Mouse (Mus musculus) kidney, postnatal 0 days (tissue): ENCODE data around the gene Lsm2. TPM values are rescaled to one million over a fixed set of nuclear protein-coding genes. Genes with fewer than 3 reads are reported as not detected.
"Not testable (repeated sequence)": the region's sequence is repeated elsewhere in the genome, so short reads cannot be mapped to it uniquely, and the experiment has no call there.

ENCODE experiments used
- ATAC-seq: fragments of 200-750 bp; cut with Nextera tagmentation; replicated peaks from 2 replicates; pipeline ENCODE4 v1.8.0; 2017; ENCODE audit warnings: low read depth, moderate number of reproducible peaks, moderate TSS enrichment, moderate library complexity; ENCODE audit not compliant: low FRiP score
- DNase-seq: peaks from one replicate; pipeline ENCODE4 v3.0.0-alpha.2; 2016; ENCODE audit warnings: low spot score
- H3K27ac ChIP-seq: fragments of 300-500 bp; sonication (generic); 2 replicates; pipeline ENCODE4 v1.5.1; 2014; ENCODE audit warnings: mild to moderate bottlenecking
- H3K27me3 ChIP-seq: fragments of 300-500 bp; sonication (generic); 2 replicates; pipeline ENCODE4 v1.6.1; 2014; ENCODE audit warnings: low read length, mixed read lengths; ENCODE audit not compliant: insufficient read depth
- H3K36me3 ChIP-seq: fragments of 300-500 bp; sonication (generic); 2 replicates; pipeline ENCODE4 v1.6.1; 2014; ENCODE audit warnings: low read length, mixed read lengths; ENCODE audit not compliant: insufficient read depth
- H3K4me1 ChIP-seq: fragments of 300-500 bp; sonication (generic); replicated peaks from 2 replicates; pipeline ENCODE4 v1.6.1; 2014; ENCODE audit warnings: antibody characterized with exemption, low read length, mixed read lengths; ENCODE audit not compliant: insufficient read depth
- H3K4me2 ChIP-seq: fragments of 300-500 bp; sonication (generic); 2 replicates; pipeline ENCODE4 v1.6.1; 2014; ENCODE audit warnings: mild to moderate bottlenecking, low read length, moderate library complexity, mixed read lengths
- H3K4me3 ChIP-seq: fragments of 300-500 bp; sonication (generic); replicated peaks from 2 replicates; pipeline ENCODE4 v1.5.1; 2014; ENCODE audit warnings: low read depth, low read length
- H3K9ac ChIP-seq: fragments of 300-500 bp; sonication (generic); 2 replicates; pipeline ENCODE4 v1.6.1; 2014; ENCODE audit warnings: low read depth, low read length
- H3K9me3 ChIP-seq: fragments of 300-500 bp; sonication (generic); replicated peaks from 2 replicates; pipeline ENCODE4 v1.6.1; 2016; ENCODE audit warnings: low read length, inconsistent platforms, mixed read lengths
- CTCF ChIP-seq: IDR thresholded peaks from 2 replicates; pipeline ENCODE4 v1.5.1; 2016; ENCODE audit warnings: antibody characterized with exemption, low read depth, mild to moderate bottlenecking, moderate library complexity
- WGBS: fragments of 180-500 bp; shearing (Covaris S2); extraction: QIAGEN DNeasy Blood & Tissue Kit; methylation state at CpG from one replicate; pipeline ENCODE4 v1.1.7; 2014; 5-methylcytosine and 5-hydroxymethylcytosine counted together
- polyA plus RNA-seq: library from polyadenylated mRNA; unstranded; fragments of >200 nt; fragmentation: Nextera tagmentation; extraction: Ambion mirVana; gene quantifications from 2 replicates; pipeline ENCODE4 v1.2.1, GENCODE M21; 2015

The Lsm2 gene
- polyA plus RNA-seq, 1 experiment from 2014 or later, result 133 TPM

GRCm38 (mm10) chr17:35002153-35002865 is 20.6 kb downstream of the Lsm2 start:
- Histone ChIP-seq H3K9me3 (no peaks in the 10 kb centered on the region), H3K4me1 (peaks cover 14% of the 10 kb centered on the region), H3K36me3 (peaks cover 23% of the 10 kb centered on the region), H3K27ac (peak overlapping the region; percentile 98), H3K4me3 (peak overlapping the region; percentile 78), H3K27me3 (no peaks in the 10 kb centered on the region), H3K4me2 (peak overlapping the region; percentile 100), H3K9ac (peak overlapping the region; percentile 85)
- DNase-seq, result peak; percentile 52
- WGBS, result 4% methylated on average over 12 of the region's 12 CpGs
- TF ChIP-seq CTCF, result no peak
- ATAC-seq, result no peak

DNA sequence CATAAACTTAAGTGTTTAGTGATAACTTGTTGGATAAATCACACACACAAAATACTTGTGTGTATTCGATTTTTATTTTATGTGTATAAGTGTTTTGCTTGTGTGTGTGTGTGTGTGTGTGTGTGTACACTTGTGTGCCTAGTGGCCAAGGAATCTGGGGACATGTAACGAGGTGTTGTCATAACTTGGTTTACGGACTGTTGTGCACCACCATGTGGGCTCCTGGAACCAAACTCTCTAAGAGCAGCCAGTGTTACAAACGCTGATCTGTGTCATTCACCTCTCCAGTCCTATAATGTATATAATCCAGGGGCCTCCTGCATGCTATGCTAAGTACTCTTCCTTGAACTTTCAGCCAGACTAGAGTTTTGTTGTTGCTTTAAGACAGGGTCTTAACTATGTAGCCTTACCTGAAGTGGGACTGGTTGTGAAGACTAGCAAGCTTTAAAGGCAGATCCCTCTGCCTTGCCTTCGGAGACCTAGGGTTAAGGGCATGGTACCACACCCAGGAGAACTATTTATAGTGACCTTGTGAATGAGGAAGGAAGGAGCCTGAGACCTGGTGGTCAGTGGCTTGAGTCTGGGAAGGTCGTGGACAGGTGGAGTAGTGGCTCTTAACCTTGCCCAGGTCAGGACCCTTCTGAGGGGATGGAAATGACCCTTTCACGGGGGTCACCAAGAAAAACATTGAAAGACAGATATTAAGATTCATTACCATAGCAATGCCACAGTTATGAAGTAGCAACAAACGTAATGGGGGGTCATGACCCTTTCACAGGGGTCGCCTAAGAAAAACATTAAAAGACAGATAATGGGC is 21.6 kb downstream of the Lsm2 start:
- Histone ChIP-seq H3K27me3 (no peaks in the 10 kb centered on the region), H3K4me1 (peaks cover 14% of the 10 kb centered on the region), H3K36me3 (peaks cover 31% of the 10 kb centered on the region), H3K9me3 (no peaks in the 10 kb centered on the region), H3K9ac (0 out of 2 replicates have a peak overlapping the region, but pooled peaks have one; percentile 8), H3K27ac (0 out of 2 replicates have a peak overlapping the region, but pooled peaks have one; percentile 19), H3K4me2 (peak overlapping the region; percentile 100; the same call in 1 of the 2 replicates), H3K4me3 (no peak overlapping the region)
- 47% methylated on average over 9 of the region's 9 CpGs for WGBS
- no peak for TF ChIP-seq CTCF
- DNase-seq (no peak), ATAC-seq (no peak)

DNA sequence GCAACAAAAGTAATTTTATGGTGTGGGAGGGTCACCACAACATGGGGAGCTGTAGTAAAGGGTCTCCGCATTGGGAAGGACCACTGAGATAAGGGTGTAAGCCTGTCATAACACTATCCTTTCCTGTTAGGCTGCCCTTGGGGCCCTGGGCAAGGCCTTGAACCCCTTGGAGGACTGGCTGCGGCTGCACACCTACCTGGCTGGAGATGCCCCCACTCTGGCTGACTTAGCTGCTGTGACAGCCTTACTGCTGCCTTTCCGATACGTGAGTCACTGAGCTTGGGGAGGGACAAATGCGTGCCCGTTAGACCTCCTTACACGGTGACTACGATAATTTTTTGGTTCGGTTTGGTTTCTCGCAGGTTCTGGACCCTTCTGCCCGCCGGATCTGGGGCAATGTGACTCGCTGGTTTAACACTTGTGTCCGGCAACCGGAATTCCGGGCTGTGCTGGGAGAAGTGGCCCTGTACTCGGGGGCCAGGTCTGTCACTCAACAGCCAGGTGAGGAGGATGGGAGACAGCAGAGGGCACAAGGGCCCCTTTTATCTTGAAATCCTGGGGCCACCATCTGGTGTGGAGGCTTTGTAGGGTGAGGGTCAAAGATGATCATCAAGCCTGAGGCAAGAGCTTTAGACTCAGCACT is 22.5 kb downstream of the Lsm2 start:
- H3K9ac ChIP-seq, result no peak overlapping the region
- H3K4me3 ChIP-seq, result no peak overlapping the region
- TF ChIP-seq CTCF, result no peak
- H3K9me3 ChIP-seq, result no peaks in the 10 kb centered on the region
- H3K27me3 ChIP-seq, result no peaks in the 10 kb centered on the region
- peaks cover 34% of the 10 kb centered on the region for H3K36me3 ChIP-seq
- no peak overlapping the region for H3K27ac ChIP-seq
- H3K4me2 ChIP-seq, result no peak overlapping the region
- ATAC-seq (no peak), DNase-seq (no peak)
- H3K4me1 ChIP-seq, result peaks cover 10% of the 10 kb centered on the region
- WGBS, result 95% methylated on average over 17 of the region's 17 CpGs

- Histone ChIP-seq H3K4me2 (no peak overlapping the region), H3K4me3 (no peak overlapping the region), H3K9me3 (no peaks in the 10 kb centered on the region), H3K27me3 (no peaks in the 10 kb centered on the region), H3K36me3 (peaks cover 34% of the 10 kb centered on the region), H3K4me1 (peaks cover 7% of the 10 kb centered on the region), H3K9ac (no peak overlapping the region), H3K27ac (no peak overlapping the region)
- WGBS, result 89% methylated on average over 10 of the region's 10 CpGs
- ATAC-seq (no peak), DNase-seq (no peak)
- TF ChIP-seq CTCF, result no peak
Observed at GRCm38 (mm10) chr17:35005158-35005557, 23.5 kb downstream of the Lsm2 start.

- H3K9ac ChIP-seq, ATAC-seq, H3K27ac ChIP-seq, H3K27me3 ChIP-seq, H3K4me3 ChIP-seq, H3K4me2 ChIP-seq, H3K4me1 ChIP-seq, H3K9me3 ChIP-seq, DNase-seq: not testable (repeated sequence)
- WGBS, result 93% methylated on average over 4 of the region's 5 CpGs
- H3K36me3 ChIP-seq, result peaks cover 41% of the 10 kb centered on the region
Observed at GRCm38 (mm10) chr17:35005902-35006301, 24.2 kb downstream of the Lsm2 start.

GRCm38 (mm10) chr17:35007387-35007991 is 25.8 kb downstream of the Lsm2 start:
- H3K4me2 ChIP-seq, result no peak overlapping the region
- H3K36me3 ChIP-seq, result peaks cover 57% of the 10 kb centered on the region
- 94% methylated on average over 7 of the region's 7 CpGs for WGBS
- H3K27ac ChIP-seq, result no peak overlapping the region
- H3K9me3 ChIP-seq, result no peaks in the 10 kb centered on the region
- no peaks in the 10 kb centered on the region for H3K27me3 ChIP-seq
- H3K4me1 ChIP-seq, result peaks cover 3% of the 10 kb centered on the region
- H3K9ac ChIP-seq, result no peak overlapping the region
- ATAC-seq (no peak), DNase-seq (no peak)
- TF ChIP-seq CTCF, result peak; percentile 48
- no peak overlapping the region for H3K4me3 ChIP-seq
